Mouse (Mus musculus): ENCODE data around the gene Ssh2.
A peak's percentile ranks its signal among the peaks of the same experiment; 100 is the strongest.
"Not testable (repeated sequence)": the region's sequence is repeated elsewhere in the genome, so short reads cannot be mapped to it uniquely, and the experiment has no call there.

Gene Ssh2

DNA sequence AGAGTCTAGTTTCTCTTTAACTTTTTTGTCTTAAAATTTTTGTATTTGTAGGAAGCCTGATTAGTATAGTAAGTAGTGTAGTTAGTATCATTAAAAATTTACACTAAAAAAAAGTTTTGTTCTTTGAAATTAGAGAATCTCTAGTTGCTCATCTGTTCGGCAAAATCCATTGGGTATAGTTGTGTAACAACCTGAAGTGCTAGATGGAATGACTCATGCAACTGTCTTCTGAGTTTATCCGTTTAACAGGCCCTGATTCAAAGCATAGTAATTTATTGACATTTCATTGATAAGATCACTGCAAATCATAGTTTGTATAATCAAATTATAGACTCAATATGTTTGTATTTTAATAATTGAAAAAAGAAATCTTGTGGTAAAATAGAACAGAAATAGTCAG, 14.7 kb downstream of the Ssh2 start:
- no peak for DNase-seq (ENCODE audit: low read depth, low spot score)

DNA sequence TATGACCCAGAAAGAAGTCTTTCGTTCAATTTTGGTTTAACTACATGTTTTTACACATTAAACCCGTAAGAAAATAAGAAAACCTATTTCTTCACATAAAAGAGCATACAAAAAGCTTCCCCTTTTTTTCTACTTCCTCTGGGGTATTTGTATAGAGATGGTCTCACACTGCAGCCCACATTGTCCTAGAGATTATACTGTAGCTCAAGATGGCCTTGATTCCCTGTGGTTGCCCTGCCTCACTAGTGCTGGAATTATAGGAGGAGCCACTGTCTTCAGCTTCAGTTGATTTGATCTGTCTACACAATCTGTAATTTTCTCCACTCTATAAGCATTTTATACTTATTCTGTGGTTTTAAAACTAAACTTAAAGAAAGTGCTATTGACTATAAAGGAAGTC, 15.4 kb downstream of the Ssh2 start:
- no peak for DNase-seq (ENCODE audit: low read depth, low spot score)

DNA sequence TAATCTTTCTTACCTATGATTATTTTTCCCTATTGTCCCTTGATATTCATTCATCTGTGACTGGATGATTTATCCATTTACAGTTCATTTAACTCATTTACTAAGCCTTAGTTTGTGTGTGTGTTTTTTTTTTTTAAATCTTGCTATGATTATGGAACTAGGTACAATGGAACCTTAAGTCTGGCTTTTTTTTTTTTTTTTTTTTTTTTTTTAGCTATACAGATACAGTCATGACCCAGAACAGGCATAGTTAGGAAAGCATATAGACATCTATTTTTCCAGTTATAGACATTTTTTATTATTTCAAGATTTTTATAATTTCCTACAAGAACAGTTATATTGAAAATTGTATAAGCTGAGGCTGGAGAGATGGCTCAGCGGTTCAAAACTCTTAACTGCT, 19.2 kb downstream of the Ssh2 start:
- DNase-seq (ENCODE audit: low read depth, low spot score) = no peak

DNA sequence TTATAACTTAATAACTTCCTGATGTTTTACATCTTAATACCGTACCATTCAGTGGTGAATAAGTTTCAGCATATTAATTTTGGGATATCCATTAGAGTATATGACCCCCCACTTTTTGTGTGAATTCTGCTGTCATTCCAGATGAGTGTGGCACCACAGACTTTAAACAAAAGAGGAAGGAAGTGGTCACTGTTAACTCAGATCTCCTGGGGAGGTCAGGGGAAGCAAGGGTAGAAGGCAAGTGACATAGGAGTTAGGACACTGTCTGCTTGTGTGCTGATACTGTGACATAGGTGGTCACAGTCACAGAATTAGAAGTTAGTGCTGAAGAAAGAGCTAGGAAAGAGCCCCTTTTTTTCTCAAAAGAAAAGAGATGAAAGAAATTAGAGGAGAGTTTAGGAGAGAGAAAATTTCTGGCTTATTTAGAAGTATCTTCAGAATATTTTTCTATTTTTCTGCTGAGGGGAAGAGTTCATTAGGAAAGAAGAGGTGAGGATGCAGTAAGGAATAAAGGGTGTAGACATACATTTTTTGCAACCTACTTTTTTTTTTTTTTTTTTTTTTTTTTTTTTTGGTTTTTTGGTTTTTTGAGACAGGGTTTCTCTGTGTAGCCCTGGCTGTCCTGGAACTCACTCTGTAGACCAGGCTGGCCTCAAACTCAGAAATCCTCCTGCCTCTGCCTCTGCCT, 23.7 kb downstream of the Ssh2 start:
- DNase-seq (ENCODE audit: low read depth, low spot score) = no peak

DNA sequence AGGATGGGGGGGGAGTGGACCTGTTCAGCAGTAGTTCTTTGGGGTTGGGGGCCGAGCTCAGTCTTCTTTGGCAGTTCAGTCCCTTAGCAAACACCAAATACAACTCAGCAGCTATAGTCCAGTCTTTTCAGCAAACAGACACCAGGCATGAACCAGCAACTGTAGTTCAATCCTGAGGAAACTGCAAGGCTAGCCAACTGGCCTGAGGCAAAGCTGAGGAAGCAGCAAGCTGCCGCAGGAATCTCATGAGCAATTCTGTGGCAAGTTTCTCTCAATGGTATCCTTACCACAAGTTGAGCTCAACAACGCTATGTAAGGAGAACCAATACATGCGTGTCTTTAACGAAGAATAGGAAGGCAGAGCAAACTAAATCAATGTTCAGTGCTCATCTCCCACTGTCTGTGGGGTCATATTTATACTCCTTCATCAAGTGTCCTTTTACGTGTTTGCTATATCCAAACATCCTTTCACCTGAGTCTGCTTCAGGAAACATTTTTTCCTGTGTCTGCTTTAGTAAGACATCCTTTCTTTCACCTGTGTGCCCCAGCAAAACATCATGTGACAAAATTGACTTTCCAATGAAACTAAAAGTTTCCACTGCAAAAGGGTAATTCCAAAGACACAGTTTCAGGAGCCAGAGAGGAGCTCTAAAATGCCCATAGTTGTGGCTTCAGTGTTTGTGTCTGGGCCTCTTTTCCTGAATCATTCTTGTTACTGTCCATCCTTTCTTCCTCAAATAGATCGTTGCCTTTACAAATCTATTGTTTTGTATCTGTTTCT, 24.6 kb downstream of the Ssh2 start:
- DNase-seq (ENCODE audit: low read depth, low spot score) = no peak

DNA sequence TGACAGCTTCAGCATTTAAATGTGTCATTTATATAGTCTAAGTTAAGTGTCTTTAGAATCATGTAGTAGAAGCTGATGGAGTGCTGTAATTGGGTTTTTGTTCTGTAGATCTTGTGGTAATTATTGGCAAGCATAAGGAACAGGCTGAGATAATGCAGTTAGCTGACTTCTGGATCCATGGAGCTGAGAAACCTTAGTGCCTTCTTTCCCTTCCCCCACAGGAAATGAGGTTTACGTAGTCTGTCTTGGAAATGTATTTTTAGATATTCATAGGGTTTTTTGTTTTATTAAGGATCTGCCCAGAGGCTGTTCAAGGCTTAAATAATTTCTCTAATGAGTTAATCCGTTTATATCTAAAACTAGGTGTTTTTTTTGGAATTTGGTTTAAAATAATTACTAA, 26.8 kb downstream of the Ssh2 start:
- no peak for DNase-seq (ENCODE audit: low read depth, low spot score)

DNA sequence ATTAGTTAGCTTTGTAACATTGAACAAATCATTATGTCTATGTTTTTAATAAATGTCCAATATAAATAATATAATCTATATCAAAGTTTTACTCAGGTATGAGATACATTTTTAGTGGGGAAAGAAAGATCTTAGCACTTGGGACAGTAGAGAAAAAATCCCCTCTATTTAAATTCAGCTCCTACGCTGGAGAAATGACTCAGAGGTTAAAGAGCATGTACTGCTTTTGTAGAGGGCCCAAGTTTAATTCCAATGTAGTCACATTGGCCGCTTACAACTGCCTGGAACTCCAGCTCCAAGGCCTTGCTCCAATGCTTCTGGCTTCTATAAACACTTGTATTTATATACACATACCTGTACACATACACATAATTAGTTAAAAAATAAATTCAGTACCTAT, 36.7 kb downstream of the Ssh2 start:
- no peak for DNase-seq (ENCODE audit: low read depth, low spot score)

DNA sequence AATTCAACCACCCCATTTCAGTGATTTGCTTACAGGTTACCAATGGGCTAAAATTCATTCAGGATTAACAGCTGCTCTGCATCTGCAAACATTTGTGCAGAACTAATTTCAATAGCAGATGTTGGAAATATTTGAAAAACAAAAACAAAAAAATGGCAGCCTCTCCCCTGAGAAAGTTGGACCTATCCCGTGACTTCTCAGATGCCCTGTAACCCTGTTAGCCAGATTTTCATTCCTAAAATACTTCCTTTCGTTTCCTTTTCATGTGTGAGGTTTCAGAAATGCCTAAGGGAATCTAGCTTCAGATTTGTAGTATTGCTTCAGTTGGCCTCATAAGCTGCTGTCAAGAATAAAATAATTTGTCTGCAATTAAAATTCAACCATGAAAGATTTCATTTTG, 43.4 kb downstream of the Ssh2 start:
- no peak for DNase-seq (ENCODE audit: low read depth, low spot score)

DNA sequence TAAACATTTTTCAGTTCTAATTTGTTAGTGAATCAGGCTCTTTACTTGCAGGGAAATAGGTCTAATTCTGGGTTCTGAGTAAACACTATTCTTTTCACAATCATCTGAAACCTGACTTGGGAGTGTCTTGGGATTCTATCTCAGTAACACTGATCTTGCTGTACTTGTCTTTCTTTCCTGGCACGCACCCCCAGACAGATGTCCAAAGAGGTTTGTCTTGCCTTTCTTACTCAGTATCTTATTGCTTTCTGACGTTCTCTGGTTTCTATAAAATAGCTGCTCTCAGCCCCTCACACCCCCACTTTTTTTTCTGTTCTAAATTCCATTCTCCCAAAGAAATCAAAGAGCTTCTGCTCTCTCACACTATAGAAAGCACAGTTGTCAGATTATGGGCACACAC, 51.3 kb downstream of the Ssh2 start:
- DNase-seq (ENCODE audit: low read depth, low spot score) = no peak

DNA sequence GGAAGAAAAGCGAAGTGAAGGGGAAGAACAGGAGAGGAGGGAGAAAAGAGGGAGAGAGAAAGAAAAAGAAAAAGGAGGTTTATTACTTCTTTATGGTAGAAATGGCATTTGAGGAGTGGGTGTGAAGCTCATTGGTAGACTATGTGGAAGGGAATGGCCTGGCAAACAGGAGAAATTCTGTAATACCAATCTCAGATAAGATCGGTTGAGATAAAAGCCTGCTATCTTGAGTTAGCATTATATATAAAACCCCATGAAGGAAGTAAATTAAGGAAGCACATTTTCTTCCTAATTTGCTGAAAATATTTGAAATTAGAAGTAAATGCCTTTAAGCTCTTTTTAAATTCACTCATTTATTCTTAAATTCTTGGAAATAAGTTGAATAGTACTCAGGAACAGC, 59.9 kb downstream of the Ssh2 start:
- DNase-seq (ENCODE audit: low read depth, low spot score) = no peak

DNA sequence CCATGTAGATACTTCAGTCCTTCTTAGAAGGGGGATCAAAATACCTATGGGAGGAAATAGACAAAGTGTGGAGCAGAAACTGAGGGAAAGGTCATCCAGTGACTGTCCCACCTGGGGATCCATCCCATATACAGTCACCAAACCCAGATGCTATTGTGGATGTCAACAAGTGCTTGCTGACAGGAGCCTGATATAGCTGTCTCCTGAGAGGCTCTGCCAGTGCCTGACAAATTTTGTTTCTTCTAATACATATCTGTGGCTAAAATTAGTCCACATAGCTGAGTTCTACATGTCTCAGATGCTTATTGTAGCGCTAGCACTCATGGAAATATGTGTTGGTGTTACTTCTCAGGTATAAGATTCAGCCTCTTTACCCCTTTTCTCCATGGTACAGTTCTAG, 62.5 kb downstream of the Ssh2 start:
- DNase-seq (ENCODE audit: low read depth, low spot score) = not testable (repeated sequence)

DNA sequence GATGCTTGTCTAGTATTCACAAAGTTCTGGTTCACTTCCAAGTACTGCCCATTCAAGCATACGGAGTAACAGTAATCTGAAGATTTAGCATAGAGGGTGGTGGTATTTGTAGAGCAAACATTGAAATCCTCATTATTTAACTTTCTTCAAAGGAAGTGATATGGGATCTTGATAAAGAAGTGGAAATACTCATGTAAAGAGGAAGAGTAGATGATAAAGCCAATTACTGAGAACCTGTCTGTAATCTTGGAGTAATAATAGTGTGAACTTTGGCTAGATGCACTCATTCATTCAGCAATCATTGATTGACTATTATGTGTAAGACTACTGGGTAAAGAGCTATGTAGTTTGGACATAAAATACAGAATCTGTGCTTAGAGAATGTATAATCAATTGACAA, 64.1 kb downstream of the Ssh2 start:
- DNase-seq (ENCODE audit: low read depth, low spot score) = no peak

DNA sequence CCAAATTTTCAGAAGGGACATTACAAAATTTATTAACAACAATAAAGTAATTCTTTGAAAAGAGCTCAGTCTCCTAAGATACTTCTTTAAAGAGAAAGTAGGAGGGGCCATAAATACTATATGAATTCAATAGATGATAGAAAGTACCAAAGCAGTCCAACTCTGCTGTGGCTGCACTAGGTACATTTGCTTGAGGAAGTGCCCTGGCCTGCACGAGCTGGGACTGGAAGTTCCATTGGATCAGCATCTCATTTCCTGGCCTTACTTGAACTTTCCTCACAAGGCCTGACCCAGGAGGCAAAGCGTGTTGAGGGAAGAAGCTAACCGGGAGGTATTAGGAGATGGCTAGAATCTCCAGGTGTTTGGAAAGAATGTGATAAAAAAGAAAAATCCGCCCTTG, 75.4 kb downstream of the Ssh2 start:
- DNase-seq (ENCODE audit: low read depth, low spot score) = no peak

DNA sequence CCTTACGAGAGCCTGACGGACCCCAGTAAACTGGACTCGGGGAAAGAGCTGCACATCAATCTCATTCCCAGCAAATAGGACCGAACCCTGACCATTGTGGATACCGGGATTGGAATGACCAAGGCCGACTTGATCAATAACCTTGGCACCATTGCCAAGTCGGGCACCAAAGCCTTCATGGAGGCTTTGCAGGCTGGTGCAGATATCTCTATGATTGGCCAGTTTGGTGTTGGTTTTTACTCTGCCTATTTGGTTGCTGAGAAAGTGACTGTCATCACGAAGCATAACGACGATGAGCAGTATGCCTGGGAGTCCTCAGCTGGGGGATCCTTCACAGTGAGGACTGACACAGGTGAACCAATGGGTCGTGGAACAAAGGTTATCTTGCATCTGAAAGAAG, 77.6 kb downstream of the Ssh2 start:
- not testable (repeated sequence) for DNase-seq (ENCODE audit: low read depth, low spot score)

DNA sequence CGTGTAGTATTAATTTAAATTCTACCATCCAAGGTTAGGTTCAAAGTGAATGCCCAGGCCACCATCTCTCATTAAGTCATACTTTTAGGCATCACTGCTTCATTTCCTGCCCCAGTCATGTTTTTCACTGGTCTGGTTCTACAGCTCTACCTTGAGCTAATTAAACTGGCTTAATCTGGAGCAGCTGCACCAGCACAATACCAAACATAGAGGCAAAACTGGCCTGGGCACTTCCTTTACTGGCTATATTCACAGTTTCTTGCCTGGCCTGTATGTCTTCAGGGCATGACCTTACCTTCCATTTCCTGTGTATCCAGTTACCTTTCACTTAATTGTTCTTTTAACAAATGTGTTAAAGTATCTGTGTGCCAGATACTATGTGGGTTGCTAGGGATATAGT, 81.2 kb downstream of the Ssh2 start:
- no peak for DNase-seq (ENCODE audit: low read depth, low spot score)

DNA sequence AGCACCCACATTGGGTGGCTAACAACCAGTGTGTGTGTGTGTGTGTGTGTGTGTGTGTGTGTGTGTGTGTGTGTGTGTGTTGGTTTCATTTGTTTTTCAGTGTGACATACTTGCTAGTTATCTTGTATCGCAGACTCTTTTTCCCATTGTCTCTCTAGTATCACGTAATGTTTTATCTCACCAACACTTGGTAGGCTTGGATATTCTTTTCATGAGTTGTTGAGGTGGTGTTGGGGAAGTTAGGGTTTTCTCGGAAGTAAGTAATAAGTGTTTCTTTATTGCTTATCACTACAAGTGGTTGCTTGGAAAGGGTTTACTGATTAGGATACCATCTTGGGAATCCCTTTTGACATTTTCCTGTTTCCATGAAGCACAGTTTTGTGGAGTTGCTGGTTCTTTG, 91.1 kb downstream of the Ssh2 start:
- DNase-seq (ENCODE audit: low read depth, low spot score) = no peak

DNA sequence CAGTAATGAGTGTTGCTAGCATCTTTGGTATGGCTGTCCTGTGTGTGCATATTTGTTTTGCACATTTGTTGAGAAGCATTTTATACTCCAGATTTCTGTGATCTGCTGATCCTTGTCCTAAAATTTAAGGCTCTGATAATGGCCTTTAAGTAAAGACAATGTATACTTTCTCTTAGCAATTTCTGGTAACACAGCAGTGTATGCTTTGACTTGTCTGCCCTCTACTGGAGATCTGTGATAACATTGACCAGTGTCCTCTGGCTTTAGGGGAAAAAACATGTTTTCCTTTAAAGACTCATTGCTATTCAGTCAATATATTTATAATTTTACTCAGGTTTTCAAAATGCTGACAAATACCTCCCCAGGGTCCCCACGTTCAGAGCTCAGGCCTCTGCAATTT, 92.4 kb downstream of the Ssh2 start:
- peak; percentile 23 for DNase-seq (ENCODE audit: low read depth, low spot score)

DNA sequence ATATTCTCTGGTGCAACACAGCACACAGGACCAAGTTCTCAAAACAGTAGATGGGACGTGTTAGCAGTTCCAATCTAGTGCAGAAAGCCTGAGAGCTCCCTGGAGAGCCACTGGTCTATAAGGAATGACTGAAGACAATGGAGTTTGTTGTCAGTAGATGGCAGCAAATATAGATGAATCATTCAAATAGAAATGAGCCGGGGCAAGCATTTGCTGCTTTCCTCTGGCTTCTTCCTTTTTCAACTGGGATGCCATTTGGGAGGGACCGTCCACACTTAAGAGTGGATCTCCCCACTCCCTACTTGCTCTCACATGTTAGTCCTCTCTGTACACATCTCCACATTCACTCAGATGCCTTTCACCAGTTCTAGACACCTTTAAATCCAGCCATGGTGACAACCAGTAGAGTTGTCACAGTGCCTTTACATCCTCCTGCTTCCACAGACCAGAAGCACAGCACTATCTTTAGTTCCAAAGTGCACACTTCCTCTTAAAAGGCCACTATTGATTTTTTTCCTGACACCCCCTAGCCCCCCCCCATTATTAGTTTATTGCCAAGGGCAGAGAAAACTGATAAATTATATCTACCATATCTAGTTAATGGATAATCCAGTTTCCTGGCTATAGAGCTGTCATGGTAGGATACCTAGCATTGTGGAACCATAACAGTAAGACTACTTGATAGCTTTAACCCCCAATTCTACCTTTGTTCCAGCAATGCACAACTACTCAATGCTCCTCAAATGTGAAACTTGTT, 101.8 kb downstream of the Ssh2 start:
- peak; percentile 9 for DNase-seq (ENCODE audit: low read depth, low spot score)

DNA sequence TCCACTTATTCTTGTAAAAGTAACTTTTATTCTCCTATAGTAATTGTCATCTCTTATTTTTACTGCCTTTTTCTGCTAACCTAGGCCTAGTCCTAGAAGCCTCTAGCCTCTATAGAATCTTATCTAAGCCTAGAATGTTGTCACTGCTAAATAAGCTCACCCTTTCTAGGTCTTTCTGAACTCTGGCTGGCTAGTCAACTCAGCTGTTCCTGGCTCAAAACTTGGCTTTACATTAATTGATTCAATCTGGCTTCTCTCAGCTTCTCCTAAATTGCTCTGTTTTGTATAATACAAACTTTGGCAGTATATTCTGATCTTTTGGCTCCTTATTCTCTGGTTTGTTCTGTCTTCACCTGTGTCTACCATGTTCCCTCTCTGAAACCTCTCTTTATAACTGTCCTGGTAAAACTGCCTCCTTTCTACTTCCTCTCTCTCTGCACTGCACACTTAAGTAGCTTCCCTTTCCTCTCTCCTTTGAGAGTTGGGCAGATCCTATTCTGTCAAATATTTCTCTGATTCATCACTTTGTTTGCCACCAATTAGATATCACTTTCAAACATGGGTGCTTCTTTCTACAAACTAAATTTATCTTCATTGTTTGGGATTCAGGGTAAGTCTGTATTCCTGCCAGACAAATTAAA, 102.5 kb downstream of the Ssh2 start:
- no peak for DNase-seq (ENCODE audit: low read depth, low spot score)

DNA sequence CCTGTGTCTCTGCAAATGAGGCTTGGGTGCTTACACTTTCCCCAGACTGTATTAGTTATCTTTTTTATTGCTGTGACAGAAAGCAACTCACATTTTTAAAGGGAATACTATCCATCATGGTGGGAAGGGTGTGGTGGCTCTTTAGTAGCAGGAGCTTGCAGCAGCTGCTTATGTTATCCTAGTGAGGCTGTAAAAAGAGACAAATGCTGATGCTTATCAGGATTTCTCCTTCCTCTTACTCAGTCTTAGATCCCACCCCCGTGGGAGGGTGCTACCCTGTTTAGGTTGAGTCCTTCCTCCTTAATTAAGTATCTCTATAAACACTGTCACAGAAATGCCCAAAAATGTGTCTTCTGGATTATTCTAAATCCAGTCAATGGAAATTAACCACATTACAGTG, 105.1 kb downstream of the Ssh2 start:
- no peak for DNase-seq (ENCODE audit: low read depth, low spot score)

DNA sequence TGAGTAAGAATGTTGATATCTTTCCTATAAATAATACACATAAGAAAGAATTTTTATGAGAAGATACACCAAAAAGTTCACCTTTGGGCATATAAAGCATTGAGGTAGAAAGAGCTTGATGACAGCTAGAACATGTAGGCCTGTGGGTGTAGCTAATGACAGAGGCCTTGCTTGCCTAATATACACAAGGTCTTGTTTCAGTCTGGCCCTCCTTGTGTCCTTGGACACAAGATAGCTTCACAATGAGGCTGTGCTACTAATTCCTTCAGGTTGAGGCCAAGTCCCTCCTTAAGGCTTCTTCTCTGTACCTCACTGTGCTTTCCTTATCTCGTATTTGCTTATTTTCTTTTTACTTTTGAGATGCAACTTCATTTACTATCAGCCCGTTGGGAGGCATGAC, 114.4 kb downstream of the Ssh2 start:
- no peak for DNase-seq (ENCODE audit: low read depth, low spot score)

DNA sequence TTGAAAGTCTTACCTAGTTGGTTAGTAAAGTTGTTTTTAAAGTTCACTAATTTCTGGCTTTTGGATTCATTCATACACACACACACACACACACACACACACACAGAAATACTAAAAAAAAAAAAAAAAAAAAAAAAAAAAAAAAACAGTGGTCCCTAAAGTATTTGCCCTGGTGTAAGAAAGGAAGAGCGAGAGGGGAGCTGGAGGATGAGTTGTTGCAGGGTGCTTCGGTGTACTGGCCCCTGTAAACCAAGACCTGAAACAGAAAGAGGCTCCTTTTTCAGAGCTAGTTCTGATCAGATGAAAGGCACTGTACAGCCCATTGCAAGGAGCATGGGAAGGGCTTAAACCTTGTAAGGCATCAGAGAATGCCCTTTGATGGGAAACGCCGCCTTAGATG, 131.2 kb downstream of the Ssh2 start:
- DNase-seq (ENCODE audit: low read depth, low spot score) = no peak

All from R1 (cell line).